Mouse (Mus musculus) B cell, adult 67 days (primary cell): Measurements from ENCODE around the gene Ikzf2. TPM values are rescaled to one million over a fixed set of nuclear protein-coding genes. Genes with fewer than 3 reads are reported as not detected.

Experiments used
- total RNA-seq, 2 experiments: library from RNA; stranded (reverse); gene quantifications; 4 replicates each; pipeline ENCODE4 v1.2.4; 2023

The Ikzf2 gene
- 1 to 10 TPM in 1 of 2 experiments, under 1 TPM in 1; 0.74 to 1.0 TPM for total RNA-seq

GRCm38 (mm10) chr1:69687076-69687991 is at the start of gene Ikzf2:
Ikzf2 (minus strand) TSS chr1:69687245.

Other genes with a start within 250 kb of the Ikzf2 start
- not detected for gene Spag16, start 139.7 kb upstream of the Ikzf2 start, total RNA-seq